Mouse (Mus musculus) kidney, embryonic 16.5 days (tissue): ENCODE data around the gene Ankdd1a. TPM values are rescaled to one million over a fixed set of nuclear protein-coding genes. Genes with fewer than 3 reads are reported as not detected.

Experiments used
- ATAC-seq: fragments of 200-750 bp; cut with Nextera tagmentation; 2 replicates; pipeline ENCODE4 v1.8.0; 2017; ENCODE audit warnings: moderate TSS enrichment; ENCODE audit not compliant: low FRiP score, low TSS enrichment
- H3K27ac ChIP-seq: fragments of 300-500 bp; sonication (generic); 2 replicates; pipeline ENCODE4 v1.5.1; 2014; ENCODE audit warnings: low read length
- H3K27me3 ChIP-seq: fragments of 300-500 bp; sonication (generic); 2 replicates; pipeline ENCODE4 v1.6.1; 2014; ENCODE audit warnings: low read length, control low read depth, mixed read lengths; ENCODE audit not compliant: insufficient read depth
- H3K36me3 ChIP-seq: fragments of 300-500 bp; sonication (generic); 2 replicates; pipeline ENCODE4 v1.6.1; 2014; ENCODE audit warnings: low read length, control low read depth, mixed read lengths; ENCODE audit not compliant: insufficient read depth
- H3K4me1 ChIP-seq: fragments of 300-500 bp; sonication (generic); 2 replicates; pipeline ENCODE4 v1.6.1; 2014; ENCODE audit warnings: low read length, control low read depth, mixed read lengths; ENCODE audit not compliant: insufficient read depth
- H3K4me2 ChIP-seq: fragments of 300-500 bp; sonication (generic); replicated peaks from 2 replicates; pipeline ENCODE4 v1.6.1; 2014; ENCODE audit warnings: low read depth, low read length
- H3K4me3 ChIP-seq: fragments of 300-500 bp; sonication (generic); 2 replicates; pipeline ENCODE4 v1.5.1; 2014; ENCODE audit warnings: mild to moderate bottlenecking, low read length
- H3K9ac ChIP-seq: fragments of 300-500 bp; sonication (generic); replicated peaks from 2 replicates; pipeline ENCODE4 v1.6.1; 2014; ENCODE audit warnings: low read length
- H3K9me3 ChIP-seq: fragments of 300-500 bp; sonication (generic); 2 replicates; pipeline ENCODE4 v1.6.1; 2016; ENCODE audit warnings: low read length, control low read depth
- WGBS: fragments of 180-500 bp; shearing (Covaris S2); extraction: QIAGEN DNeasy Blood & Tissue Kit; methylation state at CpG from one replicate; pipeline ENCODE4 v1.1.7; 2014; 5-methylcytosine and 5-hydroxymethylcytosine counted together
- polyA plus RNA-seq: library from polyadenylated mRNA; unstranded; fragments of >200 nt; fragmentation: Nextera tagmentation; extraction: Ambion mirVana; gene quantifications from 2 replicates; pipeline ENCODE4 v1.2.1, GENCODE M21; 2015

Gene Ankdd1a
- polyA plus RNA-seq, result not detected in 2 replicates

DNA sequence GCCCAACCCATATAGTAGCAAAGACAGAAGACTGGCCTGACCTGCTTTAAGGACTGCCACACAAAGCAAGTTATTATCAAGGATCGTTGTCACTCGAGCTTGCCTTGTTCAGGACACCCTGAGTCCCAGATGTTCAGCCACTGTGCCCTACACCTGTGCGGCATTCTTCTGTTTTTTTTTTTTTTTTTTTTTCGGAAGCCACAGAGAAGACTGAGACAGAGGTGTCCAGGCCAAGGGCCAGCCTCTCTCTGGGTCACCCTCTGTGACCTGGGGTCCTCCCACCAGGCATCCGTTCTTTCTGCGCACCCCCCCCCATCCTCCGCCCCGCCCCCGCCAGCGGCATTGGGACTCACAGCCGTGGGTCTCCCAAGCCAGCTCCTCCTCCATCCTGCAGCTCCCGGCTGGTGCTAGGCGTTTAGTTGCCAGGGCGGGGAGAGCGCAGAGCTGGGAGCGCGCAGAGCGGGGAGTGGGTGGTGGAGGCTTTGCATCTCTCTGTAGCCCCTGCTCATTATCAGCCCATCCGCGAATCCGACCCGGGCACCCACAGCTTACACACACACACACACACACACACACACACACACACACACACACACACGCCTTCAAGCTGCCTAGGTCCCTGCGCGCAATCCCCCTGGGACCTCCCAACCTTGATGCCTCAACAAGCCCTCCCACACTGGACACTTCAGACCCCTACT, at the start of gene Ankdd1a:
Gene Ankdd1a, minus strand, starts transcription at position 387 of the 698 bp plus-strand sequence.
- Histone ChIP-seq H3K9ac (peak within 1 kb of the TSS; percentile 55), H3K27me3 (no peaks in the 10 kb centered on the region; the same call in 1 of the 2 replicates), H3K9me3 (no peaks in the 10 kb centered on the region), H3K4me3 (peak within 1 kb of the TSS; percentile 32), H3K36me3 (no peaks in the 10 kb centered on the region), H3K4me1 (peaks cover 11% of the 10 kb centered on the region), H3K4me2 (peak within 1 kb of the TSS; percentile 59), H3K27ac (no peak within 1 kb of the TSS)
- 5% methylated on average over 25 of the region's 25 CpGs for WGBS
- peak; percentile 60; the same call in 1 of the 2 replicates for ATAC-seq

DNA sequence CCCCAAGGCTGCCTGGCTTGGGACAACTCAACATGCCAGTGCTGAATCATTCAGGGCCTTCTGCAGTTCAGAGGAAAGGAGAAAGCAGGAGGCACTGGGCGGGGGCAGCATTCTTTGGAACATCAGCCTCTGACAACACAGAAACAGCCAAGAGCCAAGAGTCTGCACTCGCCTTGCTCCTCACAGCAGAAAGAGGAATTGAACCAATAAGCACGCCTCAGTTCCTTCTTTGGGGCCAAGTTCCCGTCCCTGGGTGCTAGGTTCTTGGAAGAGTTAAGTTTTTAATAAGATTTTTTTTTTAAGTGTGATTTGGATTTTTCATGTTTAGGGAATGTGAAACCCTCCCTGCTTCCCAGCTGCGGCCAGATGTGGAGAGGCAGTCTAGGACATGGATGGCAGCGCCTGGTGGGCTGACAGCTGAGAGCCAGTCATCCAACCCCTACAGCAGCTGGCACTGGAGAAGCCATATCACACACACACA, 49.5 kb upstream of the Ankdd1a start:
- ATAC-seq, result no peak
- H3K27ac ChIP-seq, result peak overlapping the region; percentile 19; the same call in 1 of the 2 replicates

DNA sequence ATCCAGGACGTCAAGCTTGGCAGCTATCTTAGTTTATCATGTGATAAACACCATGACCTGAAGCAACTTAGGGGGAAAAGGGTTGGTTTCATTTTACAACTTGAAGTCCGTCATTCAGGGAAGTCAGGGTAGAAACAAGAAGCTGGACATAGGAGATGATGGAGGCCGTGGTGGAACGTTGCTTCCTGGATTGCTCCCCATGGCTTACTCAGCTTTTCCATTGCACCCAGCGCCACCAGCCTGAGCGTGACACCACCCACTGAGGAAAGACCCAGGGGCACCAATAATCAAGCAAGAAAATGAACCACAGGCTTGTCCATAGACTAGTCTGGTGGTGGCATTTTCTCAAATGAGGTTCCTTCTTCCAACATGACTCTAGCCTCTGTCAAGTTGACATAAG, 48.8 kb upstream of the Ankdd1a start:
- Histone ChIP-seq H3K4me2 (no peak overlapping the region), H3K4me1 (no peaks in the 10 kb centered on the region), H3K27ac (no peak overlapping the region), H3K9ac (no peak overlapping the region), H3K27me3 (no peaks in the 10 kb centered on the region), H3K4me3 (no peak overlapping the region), H3K36me3 (peaks cover 26% of the 10 kb centered on the region), H3K9me3 (no peaks in the 10 kb centered on the region)
- 89% methylated on average over 6 of the region's 6 CpGs for WGBS
- no peak for ATAC-seq

More for the DNA sequence above, 49.5 kb upstream of the Ankdd1a start:
- WGBS, result 67% methylated on average over 6 of the region's 6 CpGs
- Histone ChIP-seq H3K27me3 (no peaks in the 10 kb centered on the region), H3K4me3 (no peak overlapping the region), H3K4me1 (no peaks in the 10 kb centered on the region), H3K9ac (no peak overlapping the region), H3K36me3 (peaks cover 26% of the 10 kb centered on the region), H3K4me2 (no peak overlapping the region), H3K9me3 (no peaks in the 10 kb centered on the region)

DNA sequence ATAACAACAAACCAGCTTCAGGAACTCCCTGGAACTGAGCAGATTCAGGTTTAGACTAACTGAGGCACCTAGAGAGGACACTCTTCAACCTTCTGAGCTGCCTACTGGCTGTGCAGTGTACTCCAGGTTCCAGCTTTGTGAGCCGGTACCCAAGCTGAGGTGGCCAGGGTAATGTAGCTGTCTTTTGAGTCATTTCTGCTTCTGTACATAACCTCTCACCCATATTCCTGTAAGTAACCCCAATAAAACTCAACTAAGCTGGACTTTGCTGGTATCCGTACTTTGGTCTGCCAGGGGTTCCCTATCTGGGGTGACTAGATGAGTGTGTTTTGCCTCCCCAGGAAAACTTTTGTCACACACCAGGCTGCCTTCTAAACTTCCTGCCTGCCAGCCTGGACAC, 44.7 kb upstream of the Ankdd1a start:
- WGBS, result 92% methylated on average over 2 of the region's 2 CpGs
- ATAC-seq, result no peak

DNA sequence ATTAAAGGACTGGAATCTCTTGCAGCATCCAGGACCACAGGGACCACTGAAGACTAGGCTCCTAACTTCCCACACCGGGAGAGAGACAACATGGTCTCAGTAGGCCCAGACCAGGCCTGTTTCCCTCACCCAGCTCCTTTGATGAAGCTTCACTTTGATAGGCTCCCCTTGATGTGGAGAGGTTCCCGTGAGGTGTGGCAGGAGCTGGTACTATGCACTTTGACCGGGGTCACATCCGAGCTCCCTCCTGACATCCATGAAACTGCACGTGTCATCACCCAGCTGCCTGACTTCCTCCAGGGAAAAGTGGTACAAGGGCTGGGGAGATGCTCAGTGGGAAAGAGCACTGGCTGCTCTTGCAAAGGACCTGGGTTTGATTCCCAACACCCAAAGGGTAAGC, 43.1 kb upstream of the Ankdd1a start:
- no peak overlapping the region for H3K4me3 ChIP-seq
- 89% methylated on average over 5 of the region's 5 CpGs for WGBS
- H3K9ac ChIP-seq, result no peak overlapping the region
- H3K4me1 ChIP-seq, result peaks cover 14% of the 10 kb centered on the region
- peaks cover 36% of the 10 kb centered on the region for H3K36me3 ChIP-seq
- ATAC-seq, result no peak
- H3K9me3 ChIP-seq, result no peaks in the 10 kb centered on the region
- no peak overlapping the region for H3K4me2 ChIP-seq
- no peak overlapping the region for H3K27ac ChIP-seq
- H3K27me3 ChIP-seq, result no peaks in the 10 kb centered on the region

More for the DNA sequence above, 44.7 kb upstream of the Ankdd1a start:
- Histone ChIP-seq H3K9me3 (no peaks in the 10 kb centered on the region), H3K27me3 (no peaks in the 10 kb centered on the region), H3K36me3 (peaks cover 32% of the 10 kb centered on the region), H3K9ac (no peak overlapping the region), H3K4me2 (no peak overlapping the region), H3K4me1 (peaks cover 14% of the 10 kb centered on the region), H3K4me3 (no peak overlapping the region), H3K27ac (no peak overlapping the region)

DNA sequence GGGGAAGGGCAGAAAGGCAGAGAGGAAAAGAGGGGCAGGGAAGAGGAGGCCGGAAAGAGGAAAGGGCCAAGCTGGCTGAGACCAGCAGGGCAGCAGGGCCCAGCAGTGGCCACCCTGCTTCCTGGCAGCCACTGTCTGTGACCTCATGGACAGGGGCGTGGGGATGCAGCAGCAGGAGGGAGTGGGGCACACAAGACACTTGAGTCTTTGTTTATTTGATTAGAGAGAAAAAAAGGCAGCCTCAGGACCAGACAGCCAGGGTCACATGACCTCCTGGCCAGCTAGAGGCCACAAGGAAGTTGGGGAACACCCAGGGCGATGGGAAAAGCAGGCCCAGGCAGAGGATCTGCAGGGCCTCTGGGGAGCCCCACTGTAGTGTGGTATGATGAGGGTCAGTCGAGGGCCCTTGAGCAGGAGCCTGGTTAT, 42.1 kb upstream of the Ankdd1a start:
- peaks cover 31% of the 10 kb centered on the region for H3K36me3 ChIP-seq
- H3K4me2 ChIP-seq, result no peak overlapping the region
- H3K4me3 ChIP-seq, result no peak overlapping the region
- ATAC-seq, result peak; percentile 58; the same call in 1 of the 2 replicates
- no peaks in the 10 kb centered on the region for H3K27me3 ChIP-seq
- WGBS, result 20% methylated on average over 4 of the region's 4 CpGs
- no peak overlapping the region; the same call in 1 of the 2 replicates for H3K9ac ChIP-seq
- H3K27ac ChIP-seq, result peak overlapping the region; percentile 40; the same call in 1 of the 2 replicates
- peaks cover 14% of the 10 kb centered on the region for H3K4me1 ChIP-seq
- no peaks in the 10 kb centered on the region for H3K9me3 ChIP-seq

DNA sequence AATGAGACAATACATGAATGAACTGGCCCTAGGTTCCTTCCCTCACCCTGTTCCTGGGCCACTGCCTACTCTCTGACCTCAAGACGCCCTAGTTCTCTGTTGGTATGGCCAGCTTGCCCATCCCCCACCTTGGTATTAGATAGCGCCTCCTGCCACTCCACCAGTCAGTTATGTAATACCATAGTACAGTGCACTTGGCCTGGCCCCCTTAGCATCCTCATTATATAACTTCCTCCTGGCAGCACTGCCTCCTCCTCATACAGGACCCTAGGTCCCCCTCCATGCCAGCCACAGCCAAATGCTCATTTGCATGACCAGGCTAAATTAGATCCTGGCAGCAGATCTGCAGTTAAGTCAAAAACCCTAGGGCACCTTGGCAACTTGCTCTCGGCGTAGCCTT, 41.0 kb upstream of the Ankdd1a start:
- no peak overlapping the region for H3K4me3 ChIP-seq
- no peak overlapping the region for H3K9ac ChIP-seq
- H3K4me1 ChIP-seq, result peaks cover 14% of the 10 kb centered on the region
- H3K27ac ChIP-seq, result no peak overlapping the region
- WGBS, result 78% methylated on average over 4 of the region's 4 CpGs
- peaks cover 32% of the 10 kb centered on the region for H3K36me3 ChIP-seq
- H3K4me2 ChIP-seq, result no peak overlapping the region
- H3K27me3 ChIP-seq, result no peaks in the 10 kb centered on the region
- ATAC-seq, result no peak
- no peaks in the 10 kb centered on the region for H3K9me3 ChIP-seq

DNA sequence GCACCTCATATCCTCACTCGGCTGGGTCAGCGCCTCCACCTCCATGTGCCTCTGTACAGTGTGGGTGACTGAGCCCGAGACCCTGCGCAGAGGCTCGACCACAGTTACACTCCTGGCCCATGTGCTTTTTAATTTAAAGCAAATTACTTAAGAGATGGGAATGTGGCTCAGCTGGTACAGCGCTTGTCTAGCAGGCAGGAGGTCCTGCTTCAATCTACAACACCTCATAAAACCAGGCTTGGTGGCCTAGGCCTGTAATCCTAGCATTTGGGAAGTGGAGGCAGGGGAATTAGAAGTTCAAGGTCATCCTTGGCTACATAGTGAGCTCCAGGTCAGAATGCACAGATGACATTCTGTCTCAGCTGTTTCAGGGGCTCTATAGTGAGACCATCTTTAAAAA, 38.8 kb upstream of the Ankdd1a start:
- no peak for ATAC-seq
- Histone ChIP-seq H3K9me3 (no peaks in the 10 kb centered on the region), H3K27me3 (no peaks in the 10 kb centered on the region)

DNA sequence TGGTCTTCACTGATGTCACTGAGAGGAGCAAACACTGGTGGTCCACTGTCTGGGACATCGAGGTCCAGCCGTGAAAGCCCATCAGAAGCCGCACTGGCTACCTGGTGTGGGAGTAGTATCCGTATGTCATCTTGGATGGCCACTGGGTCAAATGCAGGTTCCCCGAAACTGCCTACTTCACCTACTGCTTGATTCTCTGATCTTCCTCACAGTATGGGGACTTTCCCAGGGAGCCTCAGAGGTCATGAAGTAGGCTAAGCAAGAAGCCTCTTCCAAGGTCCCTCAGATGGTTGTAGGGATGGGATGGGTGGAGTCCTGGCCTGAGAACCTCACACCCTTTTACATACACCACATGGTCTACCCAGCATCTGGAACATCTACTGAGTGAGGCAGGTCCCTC, 37.0 kb upstream of the Ankdd1a start:
- no peak for ATAC-seq
- peaks cover 14% of the 10 kb centered on the region; the same call in 1 of the 2 replicates for H3K36me3 ChIP-seq

More for the DNA sequence above, 38.8 kb upstream of the Ankdd1a start:
- 88% methylated on average over 6 of the region's 6 CpGs for WGBS
- peaks cover 33% of the 10 kb centered on the region for H3K4me1 ChIP-seq
- peaks cover 24% of the 10 kb centered on the region for H3K36me3 ChIP-seq
- no peak overlapping the region for H3K4me3 ChIP-seq
- no peak overlapping the region for H3K27ac ChIP-seq
- no peak overlapping the region for H3K4me2 ChIP-seq
- no peak overlapping the region for H3K9ac ChIP-seq

DNA sequence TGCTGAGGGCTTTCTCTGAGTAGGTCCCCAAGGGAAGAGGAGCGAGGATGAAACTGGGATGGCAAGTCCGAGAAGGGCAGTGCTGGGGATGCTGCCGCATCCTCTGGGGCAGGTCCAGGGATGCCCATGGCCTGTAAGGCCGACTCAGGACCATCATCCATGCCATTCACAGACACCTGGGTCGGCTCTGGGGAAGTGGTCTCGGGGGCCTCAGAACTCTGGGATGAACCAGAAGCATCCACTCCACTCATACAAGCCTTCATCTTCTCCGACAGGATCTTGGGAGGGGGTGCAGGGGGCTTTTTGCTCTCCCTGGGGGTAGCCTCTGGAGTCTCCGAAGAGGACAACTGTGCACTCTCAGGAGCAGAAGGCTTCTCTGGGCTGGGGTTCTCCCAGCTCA, 36.4 kb upstream of the Ankdd1a start:
- WGBS, result 95% methylated on average over 8 of the region's 8 CpGs
- no peak overlapping the region for H3K4me3 ChIP-seq
- no peak overlapping the region for H3K4me2 ChIP-seq
- no peaks in the 10 kb centered on the region for H3K27me3 ChIP-seq
- H3K9ac ChIP-seq, result no peak overlapping the region
- ATAC-seq, result no peak
- peaks cover 23% of the 10 kb centered on the region for H3K4me1 ChIP-seq
- peaks cover 14% of the 10 kb centered on the region; the same call in 1 of the 2 replicates for H3K36me3 ChIP-seq
- no peaks in the 10 kb centered on the region for H3K9me3 ChIP-seq
- no peak overlapping the region for H3K27ac ChIP-seq

More for the DNA sequence above, 37.0 kb upstream of the Ankdd1a start:
- H3K4me2 ChIP-seq, result no peak overlapping the region
- WGBS, result 95% methylated on average over 5 of the region's 5 CpGs
- H3K27ac ChIP-seq, result no peak overlapping the region
- no peaks in the 10 kb centered on the region for H3K27me3 ChIP-seq
- no peaks in the 10 kb centered on the region for H3K9me3 ChIP-seq
- H3K4me3 ChIP-seq, result no peak overlapping the region
- no peak overlapping the region for H3K9ac ChIP-seq
- peaks cover 29% of the 10 kb centered on the region for H3K4me1 ChIP-seq
